Mouse (Mus musculus) forebrain, embryonic 16.5 days (tissue): Measurements from ENCODE around the gene Tnfrsf4. TPM values are rescaled to one million over a fixed set of nuclear protein-coding genes. Genes with fewer than 3 reads are reported as not detected.

Experiments
- ATAC-seq: fragments of 200-750 bp; cut with Nextera tagmentation; 2 replicates; pipeline ENCODE4 v1.8.0; 2017; ENCODE audit warnings: mild to moderate bottlenecking, moderate library complexity
- H3K27ac ChIP-seq: fragments of 300-500 bp; sonication (generic); 2 replicates; pipeline ENCODE4 v1.5.1; 2014; ENCODE audit warnings: low read length, control low read depth
- H3K27me3 ChIP-seq: fragments of 300-500 bp; sonication (generic); replicated peaks from 2 replicates; pipeline ENCODE4 v1.6.1; 2014; ENCODE audit warnings: low read length; ENCODE audit not compliant: control insufficient read depth, insufficient read depth
- H3K36me3 ChIP-seq: fragments of 300-500 bp; sonication (generic); 2 replicates; pipeline ENCODE4 v1.6.1; 2014; ENCODE audit not compliant: control insufficient read depth, insufficient read depth
- H3K4me1 ChIP-seq: fragments of 300-500 bp; sonication (generic); replicated peaks from 2 replicates; pipeline ENCODE4 v1.6.1; 2014; ENCODE audit warnings: low read length; ENCODE audit not compliant: control insufficient read depth, insufficient read depth
- H3K4me2 ChIP-seq: fragments of 300-500 bp; sonication (generic); 2 replicates; pipeline ENCODE4 v1.6.1; 2014; ENCODE audit warnings: mild to moderate bottlenecking, low read length, control low read depth
- H3K4me3 ChIP-seq: fragments of 300-500 bp; sonication (generic); replicated peaks from 2 replicates; pipeline ENCODE4 v1.5.1; 2014; ENCODE audit warnings: mild to moderate bottlenecking, low read length, control low read depth
- H3K9ac ChIP-seq: fragments of 300-500 bp; sonication (generic); replicated peaks from 2 replicates; pipeline ENCODE4 v1.6.1; 2014; ENCODE audit warnings: low read depth, low read length, control low read depth
- H3K9me3 ChIP-seq: fragments of 300-500 bp; sonication (generic); 2 replicates; pipeline ENCODE4 v1.6.1; 2016; ENCODE audit warnings: low read length; ENCODE audit not compliant: control insufficient read depth
- WGBS: fragments of 180-500 bp; shearing (Covaris S2); extraction: QIAGEN DNeasy Blood & Tissue Kit; methylation state at CpG from one replicate; pipeline ENCODE4 v1.1.7; 2014; 5-methylcytosine and 5-hydroxymethylcytosine counted together
- polyA plus RNA-seq: library from polyadenylated mRNA; unstranded; fragments of >200 nt; fragmentation: Nextera tagmentation; extraction: Ambion mirVana; gene quantifications from 2 replicates; pipeline ENCODE4 v1.2.1, GENCODE M21; 2015

Tnfrsf4 gene
- polyA plus RNA-seq, 1 experiment from 2014 or later: 1.4 TPM

GRCm38 (mm10) chr4:155991908-155992230 lies 21.8 kb upstream of the Tnfrsf4 start:
- peaks cover 22% of the 10 kb centered on the region for H3K4me1 ChIP-seq
- ATAC-seq: peak; percentile 2; the same call in 1 of the 2 replicates
- 29% methylated on average over 37 of the region's 37 CpGs for whole genome bisulfite sequencing

GRCm38 (mm10) chr4:155992241-155992905 lies 21.3 kb upstream of the Tnfrsf4 start, which contains the start of the genes B3galt6 and Sdf4:
Gene B3galt6 (minus strand): TSS chr4:155992649.
Gene Sdf4 (plus strand): TSS chr4:155992872.
- WGBS: under 1% methylated on average over 94 of the region's 99 CpGs

More at GRCm38 (mm10) chr4:155991908-155992230, 21.8 kb upstream of the Tnfrsf4 start:
- peak overlapping the region; percentile 95 for H3K27ac ChIP-seq
- no peaks in the 10 kb centered on the region for H3K36me3 ChIP-seq
- peak overlapping the region; percentile 99 for H3K4me2 ChIP-seq
- peak overlapping the region; percentile 81 for H3K9ac ChIP-seq
- H3K27me3 ChIP-seq: no peaks in the 10 kb centered on the region
- peak overlapping the region; percentile 74 for H3K4me3 ChIP-seq
- no peaks in the 10 kb centered on the region for H3K9me3 ChIP-seq

GRCm38 (mm10) chr4:155992906-155993547 lies 20.6 kb upstream of the Tnfrsf4 start:
- H3K4me2 ChIP-seq: peak overlapping the region; percentile 68
- ATAC-seq: peak; percentile 86
- under 1% methylated on average over 70 of the region's 70 CpGs for WGBS
- peaks cover 22% of the 10 kb centered on the region for H3K4me1 ChIP-seq
- H3K36me3 ChIP-seq: no peaks in the 10 kb centered on the region
- H3K4me3 ChIP-seq: peak overlapping the region; percentile 61
- no peaks in the 10 kb centered on the region for H3K9me3 ChIP-seq
- H3K27ac ChIP-seq: peak overlapping the region; percentile 96
- no peaks in the 10 kb centered on the region for H3K27me3 ChIP-seq
- peak overlapping the region; percentile 81 for H3K9ac ChIP-seq

More at GRCm38 (mm10) chr4:155992241-155992905, 21.3 kb upstream of the Tnfrsf4 start, which contains the start of the genes B3galt6 and Sdf4:
- peak within 1 kb of the TSS; percentile 81 for H3K9ac ChIP-seq
- H3K4me2 ChIP-seq: peak within 1 kb of the TSS; percentile 99
- H3K27ac ChIP-seq: peak within 1 kb of the TSS; percentile 96
- H3K27me3 ChIP-seq: no peaks in the 10 kb centered on the region
- no peaks in the 10 kb centered on the region for H3K36me3 ChIP-seq
- peaks cover 22% of the 10 kb centered on the region for H3K4me1 ChIP-seq
- no peaks in the 10 kb centered on the region for H3K9me3 ChIP-seq
- H3K4me3 ChIP-seq: peak within 1 kb of the TSS; percentile 74
- ATAC-seq: peak; percentile 89

GRCm38 (mm10) chr4:155993606-155994005 lies 20.0 kb upstream of the Tnfrsf4 start:
- Histone ChIP-seq H3K27me3 (no peaks in the 10 kb centered on the region), H3K9me3 (no peaks in the 10 kb centered on the region), H3K27ac (peak overlapping the region; percentile 96), H3K4me1 (peaks cover 22% of the 10 kb centered on the region), H3K36me3 (no peaks in the 10 kb centered on the region), H3K4me2 (peak overlapping the region; percentile 68), H3K9ac (peak overlapping the region; percentile 81), H3K4me3 (peak overlapping the region; percentile 61)
- ATAC-seq: no peak
- WGBS: 4% methylated on average over 15 of the region's 15 CpGs

GRCm38 (mm10) chr4:156004109-156004508 lies 9.5 kb upstream of the Tnfrsf4 start:
- peaks cover 60% of the 10 kb centered on the region for H3K36me3 ChIP-seq

GRCm38 (mm10) chr4:156008369-156008768 lies 5.3 kb upstream of the Tnfrsf4 start:
- H3K9me3 ChIP-seq: no peaks in the 10 kb centered on the region
- no peak overlapping the region for H3K4me2 ChIP-seq
- H3K36me3 ChIP-seq: peaks cover 52% of the 10 kb centered on the region
- H3K27ac ChIP-seq: no peak overlapping the region
- 95% methylated on average over 4 of the region's 4 CpGs for WGBS
- ATAC-seq: no peak
- H3K4me1 ChIP-seq: no peaks in the 10 kb centered on the region
- no peaks in the 10 kb centered on the region for H3K27me3 ChIP-seq
- H3K9ac ChIP-seq: no peak overlapping the region
- no peak overlapping the region for H3K4me3 ChIP-seq

More at GRCm38 (mm10) chr4:156004109-156004508, 9.5 kb upstream of the Tnfrsf4 start:
- Histone ChIP-seq H3K4me2 (no peak overlapping the region), H3K9me3 (no peaks in the 10 kb centered on the region), H3K9ac (no peak overlapping the region), H3K4me3 (no peak overlapping the region), H3K27me3 (no peaks in the 10 kb centered on the region), H3K27ac (no peak overlapping the region), H3K4me1 (no peaks in the 10 kb centered on the region)
- no peak for ATAC-seq
- WGBS: 95% methylated on average over 3 of the region's 3 CpGs

GRCm38 (mm10) chr4:156014436-156014835 lies 793 bp downstream of the Tnfrsf4 start:
- Histone ChIP-seq H3K27me3 (no peaks in the 10 kb centered on the region), H3K4me3 (no peak overlapping the region), H3K4me1 (no peaks in the 10 kb centered on the region), H3K27ac (no peak overlapping the region), H3K9ac (no peak overlapping the region), H3K4me2 (no peak overlapping the region), H3K36me3 (peaks cover 15% of the 10 kb centered on the region), H3K9me3 (no peaks in the 10 kb centered on the region)
- WGBS: 85% methylated on average over 2 of the region's 2 CpGs
- ATAC-seq: no peak

- WGBS: 91% methylated on average over 12 of the region's 12 CpGs
- no peaks in the 10 kb centered on the region for H3K36me3 ChIP-seq
- no peak for ATAC-seq
- no peaks in the 10 kb centered on the region for H3K9me3 ChIP-seq
- H3K4me3 ChIP-seq: no peak overlapping the region
- no peak overlapping the region for H3K9ac ChIP-seq
- H3K4me1 ChIP-seq: no peaks in the 10 kb centered on the region
- no peaks in the 10 kb centered on the region for H3K27me3 ChIP-seq
- H3K27ac ChIP-seq: no peak overlapping the region
- no peak overlapping the region for H3K4me2 ChIP-seq
These were observed 6.1 kb downstream of the Tnfrsf4 start for GRCm38 (mm10) chr4:156019771-156020170.

GRCm38 (mm10) chr4:156021381-156021780 lies 7.7 kb downstream of the Tnfrsf4 start:
- H3K4me3 ChIP-seq: no peak overlapping the region
- WGBS: 89% methylated on average over 3 of the region's 3 CpGs
- no peaks in the 10 kb centered on the region for H3K9me3 ChIP-seq
- H3K27me3 ChIP-seq: no peaks in the 10 kb centered on the region
- no peak overlapping the region for H3K4me2 ChIP-seq
- no peaks in the 10 kb centered on the region for H3K4me1 ChIP-seq
- no peak overlapping the region for H3K9ac ChIP-seq
- no peak overlapping the region for H3K27ac ChIP-seq
- no peaks in the 10 kb centered on the region for H3K36me3 ChIP-seq
- no peak for ATAC-seq
